Mouse (Mus musculus) CD4-positive, CD25-positive, alpha-beta regulatory T cell, adult 9 weeks (primary cell): ENCODE measurements around the gene Olfr596. TPM values are rescaled to one million over a fixed set of nuclear protein-coding genes. Genes with fewer than 3 reads are reported as not detected.

Source experiments
- polyA plus RNA-seq: library from polyadenylated mRNA; unstranded; fragments of 100-300 nt; shearing (Covaris generic); gene quantifications from one replicate; pipeline ENCODE4 v1.2.1, GENCODE M21; 2017

The Olfr596 gene
- not detected for polyA plus RNA-seq

GRCm38 (mm10) chr7:103305348-103305747 lies at the start of gene Olfr596:
Olfr596 (plus strand) TSS chr7:103305648.

GRCm38 (mm10) chr7:103316015-103316414 lies 10.6 kb downstream of the Olfr596 start, which contains the start of gene Olfr597:
Olfr597 (plus strand) TSS chr7:103316315.

GRCm38 (mm10) chr7:103323268-103323667 lies 17.8 kb downstream of the Olfr596 start, which contains the start of gene Olfr598:
Olfr598 (plus strand) TSS chr7:103323568.

GRCm38 (mm10) chr7:103335617-103336016 lies 30.2 kb downstream of the Olfr596 start, which contains the start of gene Olfr599:
Olfr599 (plus strand) TSS chr7:103335917.

GRCm38 (mm10) chr7:103349569-103349968 lies 44.1 kb downstream of the Olfr596 start, which contains the start of gene Olfr600:
Olfr600 (minus strand) TSS chr7:103349669.

Other genes starting within 250 kb of the Olfr596 start
- not detected for gene Olfr584, start 223.8 kb upstream of the Olfr596 start, polyA plus RNA-seq
- gene Olfr585, start 207.9 kb upstream of the Olfr596 start, polyA plus RNA-seq, result not detected
- gene Olfr586, start 180.0 kb upstream of the Olfr596 start, polyA plus RNA-seq, result not detected
- gene Olfr588-ps1, start 164.8 kb upstream of the Olfr596 start, polyA plus RNA-seq, result not detected
- not detected for gene Olfr589, start 149.3 kb upstream of the Olfr596 start, polyA plus RNA-seq
- not detected for gene Olfr591, start 127.3 kb upstream of the Olfr596 start, polyA plus RNA-seq
- not detected for gene Olfr592, start 120.8 kb upstream of the Olfr596 start, polyA plus RNA-seq
- not detected for gene Olfr593, start 93.8 kb upstream of the Olfr596 start, polyA plus RNA-seq
- not detected for gene Olfr594, start 88.7 kb upstream of the Olfr596 start, polyA plus RNA-seq
- not detected for gene Usp17ld, start 53.1 kb upstream of the Olfr596 start, polyA plus RNA-seq
- gene Olfr597, start 10.7 kb downstream of the Olfr596 start, polyA plus RNA-seq, result not detected
- not detected for gene Olfr598, start 17.9 kb downstream of the Olfr596 start, polyA plus RNA-seq
- not detected for gene Olfr599, start 30.3 kb downstream of the Olfr596 start, polyA plus RNA-seq
- not detected for gene Olfr600, start 44.0 kb downstream of the Olfr596 start, polyA plus RNA-seq
- gene Olfr601, start 57.0 kb downstream of the Olfr596 start, polyA plus RNA-seq, result not detected
- gene Olfr603, start 80.5 kb downstream of the Olfr596 start, polyA plus RNA-seq, result not detected
- not detected for gene Usp17lc, start 109.4 kb downstream of the Olfr596 start, polyA plus RNA-seq
- not detected for gene Olfr605, start 139.8 kb downstream of the Olfr596 start, polyA plus RNA-seq
- not detected for gene Olfr606, start 143.4 kb downstream of the Olfr596 start, polyA plus RNA-seq
- 0.11 TPM for gene Olfr607, start 158.5 kb downstream of the Olfr596 start, polyA plus RNA-seq
- not detected for gene Olfr608, start 164.2 kb downstream of the Olfr596 start, polyA plus RNA-seq
- not detected for gene Olfr609, start 192.4 kb downstream of the Olfr596 start, polyA plus RNA-seq
- gene Olfr610, start 206.5 kb downstream of the Olfr596 start, polyA plus RNA-seq, result not detected
- gene Olfr611, start 215.2 kb downstream of the Olfr596 start, polyA plus RNA-seq, result not detected
- gene Olfr612, start 237.1 kb downstream of the Olfr596 start, polyA plus RNA-seq, result not detected
- gene Olfr613, start 242.4 kb downstream of the Olfr596 start, polyA plus RNA-seq, result not detected